Mouse (Mus musculus) mouse trophoblast stem cell (cell line): ENCODE results near the gene Xpot.

ENCODE experiments used
- in situ Hi-C, 2 experiments: fragments of 300-500 bp; cut with MseI, MboI; formaldehyde crosslinking; loops; 2 replicates in 1 of 2; 3 replicates in 1 of 2; pipeline ENCODE4 v1.15.1; 2025

Gene Xpot

GRCm38 (mm10) chr10:121626186-121626882 lies at the start of gene Xpot:
TSS of gene Xpot (minus strand) at chr10:121626332.
- in situ Hi-C loops = no loop called here

GRCm38 (mm10) chr10:121669103-121669502 lies 43.0 kb upstream of the Xpot start:
- in situ Hi-C loops = no loop called here

- in situ Hi-C loops = no loop called here
Observed at GRCm38 (mm10) chr10:121665631-121666145, 39.6 kb upstream of the Xpot start.

GRCm38 (mm10) chr10:121663599-121663998 lies 37.5 kb upstream of the Xpot start:
- in situ Hi-C loops = no loop called here

GRCm38 (mm10) chr10:121662711-121663110 lies 36.6 kb upstream of the Xpot start:
- in situ Hi-C loops = no loop called here

- in situ Hi-C loops = no loop called here
Observed at GRCm38 (mm10) chr10:121655907-121656306, 29.8 kb upstream of the Xpot start.

GRCm38 (mm10) chr10:121653079-121653478 lies 26.9 kb upstream of the Xpot start:
- in situ Hi-C loops = no loop called here

- in situ Hi-C loops = no loop called here
Observed at GRCm38 (mm10) chr10:121646294-121646693, 20.2 kb upstream of the Xpot start.

GRCm38 (mm10) chr10:121642054-121642947 lies 16.2 kb upstream of the Xpot start:
- in situ Hi-C loops = no loop called here

GRCm38 (mm10) chr10:121641272-121642053 lies 15.3 kb upstream of the Xpot start, which contains the start of gene D930020B18Rik:
TSS of gene D930020B18Rik (plus strand) at chr10:121641588.
- in situ Hi-C loops = no loop called here

- in situ Hi-C loops = no loop called here
Observed at GRCm38 (mm10) chr10:121640944-121641271, 14.8 kb upstream of the Xpot start.

- in situ Hi-C loops = no loop called here
Observed at GRCm38 (mm10) chr10:121640150-121640930, 14.2 kb upstream of the Xpot start.

GRCm38 (mm10) chr10:121639573-121639972 lies 13.4 kb upstream of the Xpot start:
- in situ Hi-C loops = no loop called here

- in situ Hi-C loops = no loop called here
Observed at GRCm38 (mm10) chr10:121636276-121636675, 10.1 kb upstream of the Xpot start.

- in situ Hi-C loops = no loop called here
Observed at GRCm38 (mm10) chr10:121634159-121634558, 8.0 kb upstream of the Xpot start.

GRCm38 (mm10) chr10:121628561-121629040 lies 2.5 kb upstream of the Xpot start:
- in situ Hi-C loops = no loop called here

GRCm38 (mm10) chr10:121627216-121627852 lies 1.2 kb upstream of the Xpot start:
- in situ Hi-C loops = no loop called here

- in situ Hi-C loops = no loop called here
Observed at GRCm38 (mm10) chr10:121625407-121626185, 536 bp downstream of the Xpot start.

- in situ Hi-C loops = no loop called here
Observed at GRCm38 (mm10) chr10:121625006-121625405, 1.1 kb downstream of the Xpot start.

GRCm38 (mm10) chr10:121623670-121624069 lies 2.5 kb downstream of the Xpot start:
- in situ Hi-C loops = no loop called here
